Mouse (Mus musculus) embryonic facial prominence, embryonic 15.5 days (tissue): ENCODE data around the gene Trmt44. TPM values are rescaled to one million over a fixed set of nuclear protein-coding genes. Genes with fewer than 3 reads are reported as not detected.

Source experiments
- ATAC-seq: fragments of 200-750 bp; cut with Nextera tagmentation; 2 replicates; pipeline ENCODE4 v1.8.0; 2017; ENCODE audit warnings: low read depth, moderate TSS enrichment; ENCODE audit not compliant: insufficient number of reproducible peaks, low FRiP score, low TSS enrichment
- H3K27ac ChIP-seq: fragments of 300-500 bp; sonication (generic); replicated peaks from 2 replicates; pipeline ENCODE4 v1.5.1; 2015; ENCODE audit warnings: mild to moderate bottlenecking, inconsistent platforms
- H3K27me3 ChIP-seq: fragments of 300-500 bp; sonication (generic); 2 replicates; pipeline ENCODE4 v1.6.1; 2015; ENCODE audit warnings: inconsistent platforms
- H3K36me3 ChIP-seq: fragments of 300-500 bp; sonication (generic); 2 replicates; pipeline ENCODE4 v1.6.1; 2015; ENCODE audit warnings: mild to moderate bottlenecking, inconsistent platforms
- H3K4me1 ChIP-seq: fragments of 300-500 bp; sonication (generic); 2 replicates; pipeline ENCODE4 v1.6.1; 2015; ENCODE audit warnings: inconsistent platforms
- H3K4me2 ChIP-seq: fragments of 300-500 bp; sonication (generic); replicated peaks from 2 replicates; pipeline ENCODE4 v1.6.1; 2015; ENCODE audit warnings: mild to moderate bottlenecking, inconsistent platforms
- H3K4me3 ChIP-seq: fragments of 300-500 bp; sonication (generic); replicated peaks from 2 replicates; pipeline ENCODE4 v1.5.1; 2015; ENCODE audit warnings: mild to moderate bottlenecking, inconsistent platforms
- H3K9ac ChIP-seq: fragments of 300-500 bp; sonication (generic); 2 replicates; pipeline ENCODE4 v1.6.1; 2015; ENCODE audit warnings: inconsistent platforms
- H3K9me3 ChIP-seq: fragments of 300-500 bp; sonication (generic); replicated peaks from 2 replicates; pipeline ENCODE4 v1.6.1; 2016; ENCODE audit warnings: inconsistent platforms
- WGBS: fragments of 180-500 bp; shearing (Covaris S2); methylation state at CpG from one replicate; pipeline ENCODE4 v1.1.7; 2015; 5-methylcytosine and 5-hydroxymethylcytosine counted together
- polyA plus RNA-seq: library from polyadenylated mRNA; unstranded; fragments of >200 nt; fragmentation: Nextera tagmentation; extraction: Ambion mirVana; gene quantifications from 2 replicates; pipeline ENCODE4 v1.2.1, GENCODE M21; 2015

The Trmt44 gene
- polyA plus RNA-seq, 1 experiment from 2014 or later = 8.4 TPM

DNA sequence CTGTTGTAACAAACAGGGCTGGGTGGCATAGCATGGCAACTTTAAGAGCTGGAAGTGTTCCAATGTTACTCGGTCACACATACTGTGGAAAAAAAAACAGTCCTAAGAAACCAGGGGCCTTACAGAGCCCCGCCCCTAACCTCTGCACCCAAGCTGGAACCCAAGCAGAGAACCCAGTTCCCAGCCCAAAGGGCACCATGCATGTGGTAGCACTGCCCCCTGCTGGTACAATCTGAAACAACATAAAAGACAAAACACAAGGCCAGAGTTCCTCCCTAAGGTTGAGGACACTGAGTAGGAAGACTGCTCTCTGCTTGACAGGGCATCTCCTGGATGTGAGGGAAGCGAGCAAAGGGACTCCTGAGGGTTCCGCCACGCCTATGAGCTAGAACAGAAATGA, 64.3 kb downstream of the Trmt44 start:
- Histone ChIP-seq H3K9me3 (no peaks in the 10 kb centered on the region), H3K27ac (no peak overlapping the region), H3K4me3 (no peak overlapping the region), H3K27me3 (peaks cover 5% of the 10 kb centered on the region; the same call in 1 of the 2 replicates), H3K36me3 (no peaks in the 10 kb centered on the region), H3K4me1 (no peaks in the 10 kb centered on the region), H3K9ac (no peak overlapping the region), H3K4me2 (no peak overlapping the region)
- no peak for ATAC-seq
- 19% methylated on average over 5 of the region's 5 CpGs for WGBS

Other genes with a start within 250 kb of the Trmt44 start
- gene Hmx1, start 186.0 kb downstream of the Trmt44 start, polyA plus RNA-seq = 1.2 and 1.7 TPM in 2 replicates
- 18.4 and 21.5 TPM in 2 replicates for gene Cpz, start 49.4 kb downstream of the Trmt44 start, polyA plus RNA-seq
- gene Acox3, start 8.0 kb upstream of the Trmt44 start, polyA plus RNA-seq = 13.7 and 14.1 TPM in 2 replicates
- 31.3 and 33.0 TPM in 2 replicates for gene Htra3, start 104.7 kb upstream of the Trmt44 start, polyA plus RNA-seq
- 5.0 and 7.0 TPM in 2 replicates for gene Sh3tc1, start 164.9 kb upstream of the Trmt44 start, polyA plus RNA-seq
- 3.5 and 4.7 TPM in 2 replicates for gene Ablim2, start 182.8 kb upstream of the Trmt44 start, polyA plus RNA-seq